Mouse (Mus musculus): ENCODE results near the gene Taar4.

Taar4 gene

GRCm38 (mm10) chr10:23960444-23960915 lies at the start of gene Taar4:
Gene Taar4, plus strand, starts transcription at chr10:23960494.
- DNase-seq = no peak

GRCm38 (mm10) chr10:23920056-23920455 lies 40.2 kb upstream of the Taar4 start, which contains the start of gene Taar1:
Gene Taar1, plus strand, starts transcription at chr10:23920356.
- DNase-seq = no peak

GRCm38 (mm10) chr10:23922468-23922867 lies 37.8 kb upstream of the Taar4 start:
- DNase-seq = no peak

- DNase-seq = no peak
Measured at GRCm38 (mm10) chr10:23923941-23924340, 36.4 kb upstream of the Taar4 start.

GRCm38 (mm10) chr10:23937613-23938012 lies 22.7 kb upstream of the Taar4 start:
- no peak for DNase-seq

- DNase-seq = no peak
Measured at GRCm38 (mm10) chr10:23938312-23938711, 22.0 kb upstream of the Taar4 start, which contains the start of gene Taar2. Gene Taar2, plus strand, starts transcription at chr10:23938572.

GRCm38 (mm10) chr10:23942465-23942864 lies 17.8 kb upstream of the Taar4 start:
- DNase-seq = peak; percentile 58

GRCm38 (mm10) chr10:23948026-23948425 lies 12.3 kb upstream of the Taar4 start:
- no peak for DNase-seq

- DNase-seq = no peak
Measured at GRCm38 (mm10) chr10:23949508-23950005, 10.7 kb upstream of the Taar4 start, which contains the start of gene Taar3. Gene Taar3, plus strand, starts transcription at chr10:23949558.

- DNase-seq = no peak
Measured at GRCm38 (mm10) chr10:23951714-23952113, 8.6 kb upstream of the Taar4 start.

- DNase-seq = no peak
Measured at GRCm38 (mm10) chr10:23959071-23959470, 1.2 kb upstream of the Taar4 start.

- no peak for DNase-seq
Measured at GRCm38 (mm10) chr10:23963444-23963843, 3.1 kb downstream of the Taar4 start.

- no peak for DNase-seq
Measured at GRCm38 (mm10) chr10:23964921-23965610, 4.8 kb downstream of the Taar4 start.

- DNase-seq = no peak
Measured at GRCm38 (mm10) chr10:23970656-23971165, 10.4 kb downstream of the Taar4 start, which contains the start of gene Taar5. Gene Taar5, plus strand, starts transcription at chr10:23970706.

GRCm38 (mm10) chr10:23971256-23971655 lies 11.0 kb downstream of the Taar4 start:
- DNase-seq = no peak

- no peak for DNase-seq
Measured at GRCm38 (mm10) chr10:23977958-23978357, 17.7 kb downstream of the Taar4 start.

- peak; percentile 72 for DNase-seq
Measured at GRCm38 (mm10) chr10:23978901-23979705, 18.8 kb downstream of the Taar4 start.

GRCm38 (mm10) chr10:23985546-23985945 lies 25.3 kb downstream of the Taar4 start, which contains the start of gene Taar6:
Gene Taar6, minus strand, starts transcription at chr10:23985646.
- DNase-seq = no peak

- no peak for DNase-seq
Measured at GRCm38 (mm10) chr10:23986419-23986818, 26.1 kb downstream of the Taar4 start.

GRCm38 (mm10) chr10:23993381-23993780 lies 33.1 kb downstream of the Taar4 start, which contains the start of gene Taar7a:
Gene Taar7a, minus strand, starts transcription at chr10:23993481.
- DNase-seq = no peak

- DNase-seq = no peak
Measured at GRCm38 (mm10) chr10:23999639-24000038, 39.3 kb downstream of the Taar4 start, which contains the start of gene Taar7b. Gene Taar7b, plus strand, starts transcription at chr10:23999939.

GRCm38 (mm10) chr10:24006442-24006841 lies 46.1 kb downstream of the Taar4 start:
- no peak for DNase-seq

GRCm38 (mm10) chr10:24007034-24007433 lies 46.7 kb downstream of the Taar4 start:
- no peak for DNase-seq
